Mouse (Mus musculus) ES-Bruce4 (cell line): Measurements from ENCODE around the gene Sptb. TPM values are rescaled to one million over a fixed set of nuclear protein-coding genes. Genes with fewer than 3 reads are reported as not detected.

Experiments used
- H3K27ac ChIP-seq: 2 replicates; pipeline ENCODE4 v1.5.1; 2012; ENCODE audit warnings: low read length, inconsistent platforms; ENCODE audit not compliant: insufficient read depth
- H3K27me3 ChIP-seq: 2 replicates; pipeline ENCODE4 v1.6.1; 2012; ENCODE audit warnings: mild to moderate bottlenecking, low read length, inconsistent platforms; ENCODE audit not compliant: control insufficient read depth, poor library complexity, insufficient read depth, severe bottlenecking
- H3K36me3 ChIP-seq: 2 replicates; pipeline ENCODE4 v1.6.1; 2012; ENCODE audit warnings: inconsistent platforms, mild to moderate bottlenecking, low read length, moderate library complexity; ENCODE audit not compliant: control insufficient read depth, poor library complexity, insufficient read depth, severe bottlenecking
- H3K4me1 ChIP-seq: one replicate; pipeline ENCODE4 v1.8.1; 2011; ENCODE audit warnings: low read length; ENCODE audit not compliant: control insufficient read depth, insufficient read depth
- H3K4me3 ChIP-seq: 2 replicates; pipeline ENCODE4 v1.5.1; 2011; ENCODE audit warnings: low read depth, mild to moderate bottlenecking, low read length
- H3K9ac ChIP-seq: 2 replicates; pipeline ENCODE4 v1.6.1; 2012; ENCODE audit warnings: low read depth, mild to moderate bottlenecking, inconsistent platforms; ENCODE audit not compliant: poor library complexity, severe bottlenecking
- H3K9me3 ChIP-seq: replicated peaks from 2 replicates; pipeline ENCODE4 v1.6.1; 2012; ENCODE audit warnings: mild to moderate bottlenecking, low read length, inconsistent platforms; ENCODE audit not compliant: control insufficient read depth, poor library complexity, insufficient read depth, severe bottlenecking
- CTCF ChIP-seq: IDR thresholded peaks from one replicate; pipeline ENCODE4 v1.8.1; 2011; ENCODE audit warnings: low read depth, low read length
- EP300 ChIP-seq: IDR thresholded peaks from 2 replicates; pipeline ENCODE4 v1.6.1; 2011; ENCODE audit warnings: low read depth, low read length; ENCODE audit not compliant: insufficient read depth
- POLR2A ChIP-seq: IDR thresholded peaks from one replicate; pipeline ENCODE4 v1.8.1; 2011; ENCODE audit warnings: low read length; ENCODE audit not compliant: insufficient read depth
- polyA plus RNA-seq: library from polyadenylated mRNA; stranded (reverse); fragments of >200 nt; gene quantifications from 2 replicates; pipeline ENCODE4 v1.2.4, GENCODE M21; 2011; ENCODE audit warnings: low read depth; ENCODE audit not compliant: missing spikeins, insufficient read depth, insufficient read length

Sptb gene
- polyA plus RNA-seq, result 4.6 and 4.7 TPM in 2 replicates

- H3K27me3 ChIP-seq, result peaks cover 12% of the 10 kb centered on the region; the same call in 1 of the 2 replicates
- peak within 1 kb of the TSS; percentile 72 for H3K9ac ChIP-seq
- H3K4me3 ChIP-seq, result peak within 1 kb of the TSS; percentile 93
- H3K4me1 ChIP-seq, result no peaks in the 10 kb centered on the region
- H3K27ac ChIP-seq, result peak within 1 kb of the TSS; percentile 16; the same call in 1 of the 2 replicates
- no peaks in the 10 kb centered on the region for H3K9me3 ChIP-seq
- TF ChIP-seq EP300, result 0 out of 2 replicates have a peak, but pooled peaks have one; percentile 33
- TF ChIP-seq POLR2A, result no peak
- no peaks in the 10 kb centered on the region for H3K36me3 ChIP-seq
These were observed at the start of gene Sptb for GRCm38 (mm10) chr12:76710351-76711100. Gene Sptb, minus strand, starts transcription at chr12:76710547.

GRCm38 (mm10) chr12:76752652-76753318 lies 42.4 kb upstream of the Sptb start:
- H3K9ac ChIP-seq, result no peak overlapping the region
- H3K27ac ChIP-seq, result no peak overlapping the region
- no peaks in the 10 kb centered on the region for H3K27me3 ChIP-seq
- no peaks in the 10 kb centered on the region for H3K36me3 ChIP-seq
- no peak for TF ChIP-seq POLR2A
- no peak for TF ChIP-seq EP300
- peak; percentile 44 for TF ChIP-seq CTCF
- no peaks in the 10 kb centered on the region for H3K4me1 ChIP-seq
- no peak overlapping the region for H3K4me3 ChIP-seq
- peaks cover 6% of the 10 kb centered on the region; the same call in 1 of the 2 replicates for H3K9me3 ChIP-seq

DNA sequence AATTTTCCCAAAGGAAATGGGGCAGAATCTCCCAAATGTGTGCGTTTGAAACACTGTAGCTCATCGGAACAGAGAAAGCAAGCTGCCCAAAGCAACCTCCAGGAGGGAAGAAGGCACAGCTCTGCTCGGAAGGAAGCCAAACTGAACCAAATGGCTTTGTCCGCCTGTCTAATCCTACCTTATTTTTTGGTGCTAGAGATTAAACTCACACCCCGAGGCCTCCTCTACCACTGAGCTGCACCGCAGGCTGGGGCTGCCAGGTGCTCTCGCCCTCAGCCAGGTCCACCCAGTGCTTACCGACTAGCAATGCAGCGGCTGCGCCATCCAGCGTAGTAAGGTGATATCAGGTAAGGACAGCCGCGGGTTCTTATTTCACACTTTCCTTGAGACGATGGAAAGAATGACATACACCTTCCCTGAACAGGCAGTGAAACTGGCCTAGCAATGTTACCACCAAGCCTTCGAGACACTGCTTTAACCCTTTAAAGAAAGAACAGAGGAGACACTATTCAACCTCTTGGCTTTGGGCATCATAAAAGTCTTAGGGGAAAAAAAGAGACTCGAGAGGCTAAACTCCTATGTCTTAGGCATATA lies 40.6 kb upstream of the Sptb start:
- Histone ChIP-seq H3K4me3 (no peak overlapping the region), H3K4me1 (no peaks in the 10 kb centered on the region), H3K36me3 (no peaks in the 10 kb centered on the region), H3K27me3 (no peaks in the 10 kb centered on the region), H3K9ac (no peak overlapping the region), H3K27ac (no peak overlapping the region), H3K9me3 (peaks cover 9% of the 10 kb centered on the region; the same call in 1 of the 2 replicates)
- TF ChIP-seq EP300 (no peak), CTCF (no peak), POLR2A (no peak)

GRCm38 (mm10) chr12:76727955-76728354 lies 17.6 kb upstream of the Sptb start:
- Histone ChIP-seq H3K27me3 (no peaks in the 10 kb centered on the region; the same call in 1 of the 2 replicates), H3K9me3 (peaks cover 6% of the 10 kb centered on the region; the same call in 1 of the 2 replicates), H3K27ac (no peak overlapping the region), H3K36me3 (no peaks in the 10 kb centered on the region), H3K4me3 (no peak overlapping the region), H3K9ac (no peak overlapping the region), H3K4me1 (no peaks in the 10 kb centered on the region)
- TF ChIP-seq POLR2A (no peak), EP300 (no peak), CTCF (no peak)

GRCm38 (mm10) chr12:76722026-76722425 lies 11.7 kb upstream of the Sptb start:
- H3K27me3 ChIP-seq, result no peaks in the 10 kb centered on the region
- H3K4me1 ChIP-seq, result no peaks in the 10 kb centered on the region
- no peaks in the 10 kb centered on the region for H3K36me3 ChIP-seq
- no peaks in the 10 kb centered on the region for H3K9me3 ChIP-seq
- H3K4me3 ChIP-seq, result no peak overlapping the region
- no peak overlapping the region for H3K27ac ChIP-seq
- TF ChIP-seq POLR2A, result no peak
- TF ChIP-seq CTCF, result no peak
- no peak for TF ChIP-seq EP300
- H3K9ac ChIP-seq, result no peak overlapping the region

DNA sequence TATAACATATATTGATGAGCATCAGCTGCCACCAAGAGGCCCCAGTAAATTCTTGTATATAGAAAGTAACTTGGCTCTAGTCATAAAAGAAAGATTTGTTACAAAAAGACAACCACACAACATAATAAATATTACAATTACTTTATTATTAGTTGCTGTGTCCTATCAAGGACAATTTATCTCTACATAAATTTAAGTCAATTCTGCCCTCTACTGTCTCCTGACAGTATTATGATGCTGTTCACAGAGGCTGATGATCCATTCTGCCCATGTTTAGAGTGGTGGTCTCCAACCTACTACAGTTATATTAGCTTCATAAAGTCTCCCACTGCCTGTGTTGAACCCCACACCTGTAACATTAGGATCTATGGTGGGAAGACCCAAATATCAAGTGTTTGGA lies 10.2 kb upstream of the Sptb start:
- TF ChIP-seq CTCF (no peak), EP300 (no peak), POLR2A (no peak)
- no peaks in the 10 kb centered on the region for H3K27me3 ChIP-seq
- H3K4me3 ChIP-seq, result no peak overlapping the region
- no peaks in the 10 kb centered on the region for H3K9me3 ChIP-seq
- H3K9ac ChIP-seq, result no peak overlapping the region
- no peak overlapping the region for H3K27ac ChIP-seq
- no peaks in the 10 kb centered on the region for H3K36me3 ChIP-seq
- H3K4me1 ChIP-seq, result no peaks in the 10 kb centered on the region
